Mouse (Mus musculus) left cerebral cortex, postnatal 10 days (tissue): ENCODE measurements around the gene Sin3a. TPM values are rescaled to one million over a fixed set of nuclear protein-coding genes. Genes with fewer than 3 reads are reported as not detected.
A peak's percentile ranks its signal among the peaks of the same experiment; 100 is the strongest.

Experiments used
- DNase-seq, 2 experiments: peaks; one replicate each; pipeline ENCODE4 v3.0.0; 2021 to 2022; ENCODE audit warnings: low spot score in 2 of 2, mixed read lengths in 1 of 2; ENCODE audit errors: extremely low spot score in 1 of 2
- intact Hi-C: fragments of 180-260 bp; cut with DNase I; formaldehyde crosslinking; loops from one replicate; pipeline ENCODE4 v1.15.1; 2025
- total RNA-seq, 2 experiments: library from RNA; stranded (reverse); gene quantifications; 2 replicates each; pipeline ENCODE4 v1.2.3; 2021

Gene Sin3a
- total RNA-seq, result 10 to 100 TPM; 29.5 to 34.8 TPM

- peak; percentile 67 to 79 for DNase-seq
- intact Hi-C loops, result no loop called here
Observed at GRCm38 (mm10) chr9:57071801-57072351, at the start of gene Sin3a. Gene Sin3a (plus strand): TSS chr9:57072040.

DNA sequence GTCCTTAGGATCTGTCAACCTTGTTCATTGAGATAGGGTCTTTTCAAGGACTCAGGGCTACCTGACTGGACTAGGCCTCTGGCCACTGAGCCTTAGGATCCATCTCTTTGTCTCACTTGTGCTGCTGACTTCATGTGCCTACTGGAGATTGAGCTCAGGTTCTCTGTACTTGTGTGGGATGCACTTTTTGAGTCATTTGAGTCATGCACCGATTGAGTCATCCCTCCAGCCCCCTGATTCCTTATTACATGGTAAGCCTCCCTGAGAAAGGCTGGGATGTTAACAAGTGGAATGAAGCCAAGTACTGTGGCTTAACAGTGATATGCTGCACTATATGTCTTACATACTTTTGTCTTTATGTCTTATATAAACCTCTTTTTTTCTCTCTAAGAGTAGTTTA is 40.1 kb upstream of the Sin3a start:
- DNase-seq, result no peak

DNA sequence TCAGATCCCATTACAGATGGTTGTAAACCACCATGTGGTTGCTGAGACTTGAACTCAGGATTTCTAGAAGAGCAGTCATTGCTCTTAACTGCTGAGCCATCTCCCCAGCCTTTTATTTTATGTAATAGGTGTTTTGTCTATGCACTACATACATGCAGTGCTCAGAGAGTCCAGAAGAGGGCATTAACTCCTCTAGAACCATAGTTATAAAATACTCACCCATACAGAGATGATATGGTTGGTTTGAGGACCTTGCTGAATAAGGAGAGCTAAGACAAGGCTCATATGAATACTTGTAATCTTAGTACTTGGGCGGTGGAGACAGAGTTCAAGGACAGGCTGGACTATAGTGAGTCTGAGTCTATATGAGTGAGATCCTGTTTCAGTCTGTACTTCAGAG is 15.6 kb upstream of the Sin3a start:
- peak; percentile 40 to 41 for DNase-seq
- intact Hi-C loops, result no loop called here

More for the DNA sequence above, 40.1 kb upstream of the Sin3a start:
- intact Hi-C loops, result no loop called here

DNA sequence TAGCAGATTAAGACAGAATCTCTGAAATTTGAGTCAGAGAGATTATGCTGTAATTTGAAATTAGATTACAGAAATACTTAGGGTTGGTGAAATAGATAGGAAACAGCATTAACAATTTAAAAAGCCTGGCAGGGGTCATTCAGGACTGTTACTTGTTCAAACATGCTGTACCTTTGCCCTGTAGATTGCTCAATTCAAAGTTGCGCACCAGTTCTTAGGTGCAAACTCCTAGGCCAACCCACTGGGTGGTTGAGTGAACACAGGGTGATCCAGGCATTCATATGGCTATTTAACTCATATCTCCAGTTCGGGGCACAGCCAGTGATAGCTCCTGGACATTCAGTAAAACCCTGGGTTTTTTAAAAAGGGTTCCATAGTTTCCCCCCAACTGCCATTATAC is 7.7 kb upstream of the Sin3a start:
- intact Hi-C loops, result no loop called here
- no peak for DNase-seq

- intact Hi-C loops, result no loop called here
- no peak for DNase-seq
Observed at GRCm38 (mm10) chr9:57068266-57068665, 3.6 kb upstream of the Sin3a start.

DNA sequence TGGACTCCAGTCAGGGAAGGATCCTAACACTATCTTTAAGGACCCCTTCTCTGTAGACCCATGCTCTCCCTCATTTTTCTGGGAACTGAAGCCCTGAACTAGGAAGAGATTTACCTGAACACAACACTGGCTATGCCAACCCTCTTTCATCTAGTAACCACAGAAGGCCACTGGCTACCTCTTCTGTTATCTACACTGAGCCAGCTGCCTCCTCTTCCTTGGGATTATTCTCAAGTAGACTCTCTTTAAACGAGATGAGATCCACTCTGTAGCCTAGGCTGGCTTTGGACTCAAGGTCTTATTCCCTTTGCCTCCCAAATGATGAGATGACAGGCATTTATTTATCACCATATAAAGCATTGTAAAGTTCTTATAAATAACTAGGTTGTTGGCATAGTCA is 1.6 kb upstream of the Sin3a start:
- intact Hi-C loops, result no loop called here
- no peak for DNase-seq

GRCm38 (mm10) chr9:57070800-57071545 is 867 bp upstream of the Sin3a start:
- intact Hi-C loops, result no loop called here
- DNase-seq, result no peak

DNA sequence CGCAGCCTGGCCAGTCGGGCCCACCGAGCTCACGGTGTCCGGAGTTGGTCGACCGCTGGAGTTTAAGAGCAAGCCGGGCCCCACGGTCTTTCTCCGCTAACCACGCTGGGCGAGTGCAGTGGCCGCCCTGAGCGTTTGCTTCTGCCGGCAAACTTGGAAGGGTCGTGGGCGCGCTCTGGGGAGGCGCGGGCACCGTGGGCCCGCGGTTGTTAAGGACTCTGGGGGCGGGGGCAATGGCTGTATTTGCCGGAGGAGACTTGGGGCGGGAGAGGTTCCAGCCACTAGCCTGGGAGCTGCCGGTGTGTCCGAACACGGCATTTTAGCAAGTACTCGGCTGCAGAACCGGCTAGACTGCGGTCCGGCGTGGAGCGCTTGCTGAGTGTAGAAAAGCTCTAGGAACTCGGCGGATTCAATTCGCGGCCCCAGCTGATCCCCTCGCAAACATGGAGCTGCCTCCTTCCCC is 717 bp downstream of the Sin3a start:
- DNase-seq, result no peak
- intact Hi-C loops, result no loop called here

GRCm38 (mm10) chr9:57072989-57073789 is 1.3 kb downstream of the Sin3a start:
- intact Hi-C loops, result no loop called here

DNA sequence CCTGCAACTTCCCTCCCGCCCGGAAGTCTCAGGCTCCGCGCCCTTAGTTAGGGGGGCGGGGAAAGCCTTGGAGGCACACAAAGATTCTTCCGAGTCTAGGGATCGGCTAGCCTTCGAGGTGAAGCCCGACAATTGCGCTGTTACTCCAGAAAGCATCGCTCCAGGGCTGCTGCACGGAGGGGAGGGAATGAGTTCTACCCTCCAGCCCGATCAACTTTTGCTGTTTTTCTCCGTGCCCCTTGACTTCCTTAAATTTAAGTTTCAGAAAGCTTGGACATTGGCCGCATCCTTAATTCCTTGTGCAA is 1.9 kb downstream of the Sin3a start:
- intact Hi-C loops, result no loop called here
- DNase-seq, result no peak

More at GRCm38 (mm10) chr9:57072989-57073789, 1.3 kb downstream of the Sin3a start:
- peak; percentile 97 to 99 for DNase-seq

DNA sequence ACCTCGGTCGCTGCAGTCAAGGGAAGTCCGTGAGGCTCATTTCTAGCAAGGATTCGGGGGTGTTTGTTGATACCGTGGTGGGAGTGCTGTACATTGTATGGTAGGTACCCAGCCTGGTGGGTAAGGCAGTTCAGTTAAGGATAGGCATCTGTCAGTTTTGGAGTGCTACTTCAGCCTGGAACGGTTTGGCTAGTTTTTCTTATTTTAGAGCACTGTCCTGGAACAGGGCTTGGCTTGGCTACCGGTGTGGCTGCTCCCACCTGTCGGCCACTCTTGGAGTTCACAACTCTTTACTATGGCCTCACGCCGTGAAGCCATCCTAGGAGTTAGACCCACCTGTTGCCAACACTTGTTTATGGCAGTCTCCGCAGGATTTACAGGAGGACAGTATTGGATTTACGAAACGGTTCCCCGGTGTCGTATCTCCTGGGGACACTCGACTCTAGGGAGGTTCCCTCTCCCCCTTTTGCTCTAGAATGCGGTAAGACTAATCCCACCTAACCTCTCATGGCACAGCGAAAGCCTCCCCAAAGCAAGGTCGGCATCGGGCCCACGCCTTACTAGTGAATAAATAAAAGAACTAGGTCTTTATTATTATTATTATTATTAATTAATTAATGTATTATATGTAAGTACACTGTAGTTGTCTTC is 2.5 kb downstream of the Sin3a start:
- DNase-seq, result peak; percentile 22 to 52
- intact Hi-C loops, result no loop called here

- intact Hi-C loops, result loop anchor here (5.0 kb wide), 1 partner anchor 57 kb away; the partner anchor contains the start of gene Man2c1
- DNase-seq, result peak; percentile 52 to 87
Observed at GRCm38 (mm10) chr9:57074822-57075603, 3.2 kb downstream of the Sin3a start.

GRCm38 (mm10) chr9:57075681-57076381 is 4.0 kb downstream of the Sin3a start:
- DNase-seq, result peak; percentile 99
- intact Hi-C loops, result loop anchor here (5.0 kb wide), 1 partner anchor 56 kb away; the partner anchor contains the start of gene Man2c1

- DNase-seq, result peak; percentile 82 to 93
- intact Hi-C loops, result loop anchor here (5.0 kb wide), 1 partner anchor 55 kb away; the partner anchor contains the start of gene Man2c1
Observed at GRCm38 (mm10) chr9:57076701-57077660, 5.1 kb downstream of the Sin3a start.

DNA sequence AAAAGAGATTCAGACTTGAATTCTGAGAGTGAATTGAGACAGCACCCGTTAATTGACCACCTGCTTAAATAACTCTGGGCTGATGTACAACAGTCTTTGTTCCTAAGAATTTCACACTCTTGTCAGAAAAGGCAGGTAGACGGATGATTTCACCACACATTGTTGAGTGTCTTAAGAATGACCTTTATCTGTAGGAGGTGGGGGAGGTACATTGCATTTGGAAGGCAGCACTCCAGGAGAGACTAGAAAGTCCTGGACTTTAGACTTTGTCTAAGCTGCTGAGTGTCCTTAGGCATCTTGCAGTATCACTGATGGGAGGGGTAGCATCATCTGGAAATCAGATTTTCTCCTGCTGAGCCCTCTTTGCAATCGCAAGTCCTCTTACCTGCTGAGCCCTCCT is 10.4 kb downstream of the Sin3a start:
- intact Hi-C loops, result no loop called here
- no peak for DNase-seq

- intact Hi-C loops, result no loop called here
- DNase-seq, result no peak
Observed at GRCm38 (mm10) chr9:57117261-57117755, 45.5 kb downstream of the Sin3a start.

DNA sequence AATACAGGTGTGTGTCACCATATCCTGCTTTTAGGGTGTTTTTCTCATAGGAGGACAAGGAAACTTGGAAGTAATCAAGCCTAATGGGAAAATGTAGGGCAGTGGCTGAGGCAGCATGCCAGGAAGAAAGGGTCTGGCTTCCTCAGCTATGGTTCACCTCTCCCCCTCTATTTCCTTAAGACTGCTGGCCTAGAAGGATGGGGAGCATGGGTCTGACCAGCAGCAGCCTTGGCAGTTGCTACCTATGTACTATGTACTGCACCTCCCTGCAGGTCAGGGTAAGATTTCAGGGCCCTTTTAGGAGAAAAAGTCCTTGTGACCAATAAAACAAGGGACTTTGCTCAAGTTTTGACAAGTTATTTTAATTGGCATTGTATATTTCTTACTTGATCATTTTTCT is 57.8 kb downstream of the Sin3a start:
- DNase-seq, result no peak
- intact Hi-C loops, result loop anchor here (5.0 kb wide), 2 partner anchors 52 to 182 kb away; no protein-coding TSS in a partner anchor
